Mouse (Mus musculus): ENCODE data around the gene Camsap3.
"Not testable (repeated sequence)": the region's sequence is repeated elsewhere in the genome, so short reads cannot be mapped to it uniquely, and the experiment has no call there.

The Camsap3 gene

GRCm38 (mm10) chr8:3586993-3587390, at the start of gene Camsap3:
TSS of gene Camsap3 (plus strand) at chr8:3587293.
- DNase-seq (ENCODE audit: low spot score) = no peak

DNA sequence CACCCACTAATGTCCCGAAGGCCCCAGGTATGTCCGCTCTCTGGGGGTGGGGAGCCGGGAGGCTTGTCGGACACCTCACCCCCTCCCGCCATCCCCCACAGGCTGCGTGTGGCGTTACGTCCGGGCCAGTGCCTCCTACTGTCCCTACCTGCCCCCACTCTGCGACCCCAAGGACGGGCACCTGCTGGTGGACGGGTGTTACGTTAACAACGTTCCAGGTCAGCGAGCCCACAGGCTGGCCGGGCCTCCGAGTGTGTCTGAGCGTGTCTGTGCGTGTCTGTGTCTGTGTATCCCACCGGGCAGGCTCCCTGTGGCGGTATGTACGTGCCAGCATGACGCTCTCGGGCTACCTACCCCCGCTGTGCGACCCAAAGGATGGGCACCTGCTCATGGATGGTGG, 49.4 kb upstream of the Camsap3 start:
- no peak for DNase-seq (ENCODE audit: low spot score)

GRCm38 (mm10) chr8:3539146-3539545, 47.9 kb upstream of the Camsap3 start:
- no peak for DNase-seq (ENCODE audit: low spot score)

- no peak for DNase-seq (ENCODE audit: low spot score)
Measured at GRCm38 (mm10) chr8:3540076-3540475, 47.0 kb upstream of the Camsap3 start.

DNA sequence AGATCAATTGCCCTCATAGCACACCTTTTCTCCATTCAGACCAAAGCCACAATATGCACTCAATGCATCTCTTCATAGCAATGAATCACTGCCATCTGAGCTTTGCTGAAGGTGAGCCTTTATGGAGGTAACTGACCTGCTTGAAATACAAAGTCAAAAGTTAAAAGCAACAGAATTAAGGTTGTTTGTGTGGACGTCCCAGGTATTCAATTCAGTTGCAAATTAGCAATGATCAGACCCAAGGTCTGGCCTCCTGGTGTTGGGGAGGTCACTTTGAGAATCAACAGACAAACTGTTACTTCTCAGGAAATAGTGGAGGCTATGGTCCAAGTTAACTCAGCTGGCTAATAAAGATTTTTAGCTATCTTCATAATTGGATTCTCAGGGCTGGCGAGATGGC, 40.6 kb upstream of the Camsap3 start:
- DNase-seq (ENCODE audit: low spot score) = no peak

DNA sequence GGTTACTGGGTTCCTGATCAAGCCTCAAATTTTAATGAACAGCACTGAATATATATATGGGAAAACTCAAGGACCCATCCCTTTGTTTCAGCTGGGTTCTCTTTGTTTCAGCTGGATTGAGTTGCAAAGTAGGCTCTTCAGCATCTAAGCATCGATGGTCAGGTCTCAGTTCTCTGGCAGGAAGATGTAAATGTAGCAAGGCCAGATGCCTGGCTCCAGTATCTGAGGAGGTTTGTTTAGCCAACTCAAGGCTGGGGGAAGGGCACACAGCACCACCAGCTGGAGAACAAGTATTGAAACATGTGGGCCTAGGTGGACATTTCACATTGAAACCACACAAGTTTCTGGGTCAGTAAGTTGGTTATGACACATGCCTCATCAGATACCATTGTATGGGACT, 34.9 kb upstream of the Camsap3 start:
- no peak for DNase-seq (ENCODE audit: low spot score)

GRCm38 (mm10) chr8:3556114-3556513, 31.0 kb upstream of the Camsap3 start:
- DNase-seq (ENCODE audit: low spot score) = no peak

DNA sequence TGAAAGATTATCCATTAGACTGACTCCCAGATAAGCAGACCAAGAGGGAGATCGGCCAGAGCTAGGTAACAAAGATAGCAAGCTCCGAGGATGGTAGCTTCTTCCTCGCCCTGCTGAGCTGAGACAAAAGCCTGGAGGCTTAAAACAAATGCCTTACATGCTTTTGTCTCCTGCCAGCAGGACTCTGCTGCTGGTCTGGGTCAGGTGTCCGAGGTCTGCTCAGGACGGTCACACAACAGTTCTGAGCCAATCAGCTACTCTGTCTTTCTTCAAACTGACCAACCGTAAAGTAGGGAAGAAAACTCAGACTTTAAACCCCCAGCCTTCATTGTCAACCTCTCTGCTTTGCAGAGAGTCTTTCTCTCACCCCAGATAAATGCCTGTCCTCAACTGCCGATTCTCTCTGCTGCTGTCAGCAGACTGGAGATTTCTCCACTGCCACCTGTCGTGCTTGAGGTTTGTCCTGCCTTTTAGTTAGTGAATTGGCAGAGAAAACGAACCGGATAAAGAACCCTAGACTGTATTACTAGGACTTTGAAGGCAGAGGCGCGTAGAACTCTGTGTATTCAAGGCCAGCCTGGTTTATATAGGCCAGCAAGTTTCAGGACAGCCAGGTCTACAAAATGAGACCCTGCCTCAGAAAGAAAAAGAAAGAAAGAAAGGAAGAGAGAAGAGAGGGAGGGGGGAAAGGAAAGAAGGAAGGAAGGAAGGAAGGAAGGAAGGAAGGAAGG, 19.3 kb upstream of the Camsap3 start, which contains the start of gene C330021F23Rik:
Gene C330021F23Rik, plus strand, starts transcription at position 350 of the 731 bp plus-strand sequence.
- DNase-seq (ENCODE audit: low spot score) = no peak

DNA sequence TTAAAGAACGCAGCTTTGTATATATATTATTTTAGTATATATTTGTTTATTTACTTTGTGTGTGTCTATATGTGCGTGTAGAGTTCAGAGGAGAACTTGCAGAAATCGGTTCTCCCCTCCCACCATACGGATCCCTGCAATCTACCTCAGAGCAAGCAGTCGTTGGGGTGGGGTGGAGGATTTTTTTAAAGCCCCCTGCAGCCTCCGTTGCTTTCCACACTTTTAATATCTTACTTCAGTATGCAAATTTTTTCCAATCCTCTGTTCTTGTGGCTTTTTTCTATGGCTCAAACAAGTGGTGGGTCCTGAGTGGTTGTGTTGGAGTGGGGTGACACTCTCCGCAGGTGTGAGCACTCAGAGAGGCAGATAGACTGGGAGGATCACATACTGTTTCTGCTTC, 18.7 kb upstream of the Camsap3 start:
- DNase-seq (ENCODE audit: low spot score) = no peak

GRCm38 (mm10) chr8:3569784-3570183, 17.3 kb upstream of the Camsap3 start:
- DNase-seq (ENCODE audit: low spot score) = no peak

DNA sequence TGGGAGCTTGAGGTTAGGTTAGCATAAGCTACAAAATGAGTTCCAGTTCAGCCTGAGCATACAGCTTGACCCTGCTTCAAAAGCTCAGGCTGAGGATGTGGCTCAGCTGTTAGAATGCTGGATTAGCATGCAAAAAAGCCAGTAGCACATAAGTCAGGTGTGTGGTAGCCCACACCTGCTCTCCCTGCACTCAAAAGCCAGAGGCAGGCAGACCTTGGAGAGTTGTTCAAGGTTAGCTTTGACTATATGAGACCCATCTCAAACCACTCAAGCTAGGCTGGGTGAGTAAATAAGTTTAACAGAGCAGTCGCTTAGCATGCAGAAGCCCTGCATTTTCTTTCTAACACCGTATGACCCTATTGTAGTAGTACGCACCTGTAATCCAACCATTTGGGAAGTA, 12.5 kb upstream of the Camsap3 start:
- DNase-seq (ENCODE audit: low spot score) = no peak

DNA sequence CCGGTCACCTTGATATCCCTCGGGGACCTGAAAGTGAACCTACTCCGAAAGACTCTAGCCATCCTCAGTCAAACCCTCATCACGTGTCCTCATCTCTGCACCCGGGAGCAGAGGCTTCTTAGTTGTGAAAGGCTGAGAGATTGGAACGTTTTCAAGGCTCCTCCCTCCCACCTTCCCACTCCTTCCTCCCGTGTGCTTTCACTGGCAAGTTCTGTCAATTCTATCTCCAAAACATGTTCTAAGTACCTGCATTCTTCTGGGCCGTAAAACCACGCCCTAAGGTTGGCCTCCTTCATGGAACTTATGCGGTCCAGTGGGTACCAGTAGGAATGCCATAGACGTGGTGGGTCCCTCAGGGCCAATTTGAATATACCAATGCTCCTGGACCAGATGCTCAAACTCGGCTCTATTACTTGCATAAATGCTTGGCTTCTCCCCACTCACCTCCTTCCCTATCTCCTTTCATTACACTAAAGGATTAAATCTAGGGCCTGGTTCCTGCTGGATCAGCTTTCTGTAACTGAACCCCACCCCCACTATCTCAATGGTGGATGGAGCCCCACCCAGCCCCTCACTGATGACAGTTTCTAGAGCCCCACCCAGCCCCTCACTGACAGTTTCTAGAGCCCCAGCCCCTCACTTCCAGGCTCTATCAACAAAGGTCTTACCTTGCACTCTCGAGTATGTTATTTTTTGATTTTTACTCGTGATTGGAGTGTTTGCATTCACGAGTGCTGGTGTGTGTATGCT, 10.7 kb upstream of the Camsap3 start:
- DNase-seq (ENCODE audit: low spot score) = no peak

DNA sequence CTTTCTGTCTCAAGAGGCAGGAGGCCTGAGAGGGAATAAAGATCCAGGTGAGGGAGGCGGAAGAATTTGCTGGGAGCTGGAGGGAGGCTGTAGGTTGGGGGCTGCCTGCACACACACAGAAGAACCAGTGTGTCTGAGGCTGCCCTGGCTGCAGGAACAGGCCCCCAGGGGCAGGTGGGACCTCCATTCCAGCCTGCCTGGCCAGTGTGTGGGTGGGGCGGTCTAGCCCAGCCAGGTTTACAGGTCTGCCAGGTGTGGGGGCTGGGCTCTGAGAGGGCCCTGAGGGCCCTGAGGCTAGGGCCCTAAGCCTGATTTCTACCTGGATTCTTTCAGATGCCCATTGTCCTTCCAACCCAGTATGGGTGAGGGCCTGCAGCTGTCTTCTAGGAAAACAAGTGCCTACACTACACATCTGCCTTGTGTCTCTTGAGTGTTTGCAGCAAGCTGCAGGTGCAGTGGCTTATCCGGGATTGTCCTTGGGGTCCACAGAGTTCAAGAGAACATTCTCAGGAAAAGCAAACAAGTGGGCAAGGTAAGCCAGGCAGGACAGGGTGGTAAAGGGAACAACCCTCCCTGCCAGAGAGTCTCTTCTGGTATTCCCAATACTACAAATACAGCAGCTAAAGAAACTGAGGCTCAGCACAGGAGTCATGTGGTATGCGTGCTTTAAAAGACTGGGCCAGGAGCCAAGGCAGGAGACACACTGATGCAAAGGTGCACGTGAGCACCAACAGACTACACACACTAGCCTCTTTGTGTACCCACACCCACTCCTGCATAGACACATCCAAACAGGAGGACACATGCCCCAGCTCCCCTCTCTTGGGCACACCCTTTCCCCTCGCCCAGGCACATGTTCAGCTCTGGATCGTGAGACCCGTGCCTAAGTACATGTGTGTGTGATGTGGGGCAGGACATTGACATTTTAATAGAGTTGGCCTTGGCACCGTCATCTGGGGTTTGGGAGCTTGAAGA, 7.4 kb upstream of the Camsap3 start:
- DNase-seq (ENCODE audit: low spot score) = no peak

DNA sequence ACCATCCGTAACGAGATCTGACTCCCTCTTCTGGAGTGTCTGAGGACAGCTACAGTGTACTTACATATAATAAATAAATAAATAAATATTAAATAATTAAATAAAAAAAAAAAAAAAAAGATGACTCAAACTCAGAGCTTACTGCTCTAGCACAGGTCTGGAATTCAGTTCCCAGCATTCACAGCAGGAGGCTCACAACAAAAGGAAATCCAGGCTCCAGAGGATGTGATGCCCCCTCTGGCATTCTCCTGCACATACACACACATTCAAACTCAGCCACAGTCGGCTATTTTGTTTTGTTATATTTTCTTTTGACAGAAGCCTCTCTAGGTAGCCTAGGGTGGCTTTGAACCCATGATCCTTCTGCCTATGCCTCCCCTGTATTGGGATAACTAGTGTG, 5.1 kb upstream of the Camsap3 start:
- not testable (repeated sequence) for DNase-seq (ENCODE audit: low spot score)

GRCm38 (mm10) chr8:3586452-3586851, 641 bp upstream of the Camsap3 start:
- peak; percentile 37 for DNase-seq (ENCODE audit: low spot score)

DNA sequence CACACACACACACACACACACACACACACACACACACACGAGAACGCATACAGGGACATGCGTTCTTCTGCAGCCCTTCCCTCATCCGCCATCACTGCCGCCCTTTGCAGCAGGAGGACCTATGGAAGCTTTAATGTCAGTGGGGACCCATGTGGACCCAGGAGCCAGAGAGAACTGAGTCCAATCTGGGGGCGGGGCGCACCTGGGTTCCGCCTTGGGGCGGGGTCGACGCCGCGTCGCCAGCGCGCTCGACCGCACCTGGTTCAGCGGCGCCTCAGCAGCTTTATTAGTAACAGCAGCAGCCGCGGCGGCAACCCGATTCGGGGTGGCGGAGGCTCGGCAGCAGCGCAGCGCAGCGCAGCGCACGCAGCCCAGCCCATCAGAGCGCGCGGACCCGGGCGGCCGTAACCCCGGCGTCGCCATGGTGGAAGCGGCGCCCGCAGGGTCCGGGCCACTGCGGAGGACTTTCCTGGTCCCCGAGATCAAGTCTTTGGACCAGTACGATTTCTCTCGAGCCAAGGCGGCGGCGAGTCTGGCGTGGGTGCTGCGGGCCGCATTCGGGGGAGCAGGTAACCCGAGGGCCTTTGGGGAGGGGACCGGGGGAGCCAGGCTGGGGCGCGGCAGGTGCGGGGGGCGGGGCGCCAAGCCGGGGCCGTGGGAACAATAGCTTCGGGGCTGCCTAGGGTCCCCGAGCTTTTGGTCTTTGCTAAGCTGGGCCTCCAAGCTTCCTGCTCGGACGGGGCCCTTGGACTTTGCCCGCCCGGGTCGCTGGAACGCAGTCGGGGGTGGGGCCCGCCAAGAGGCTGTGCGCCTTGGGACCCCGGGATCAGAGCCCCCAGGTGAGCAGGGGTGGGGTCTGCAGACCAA, 531 bp downstream of the Camsap3 start:
- DNase-seq (ENCODE audit: low spot score) = peak; percentile 48

DNA sequence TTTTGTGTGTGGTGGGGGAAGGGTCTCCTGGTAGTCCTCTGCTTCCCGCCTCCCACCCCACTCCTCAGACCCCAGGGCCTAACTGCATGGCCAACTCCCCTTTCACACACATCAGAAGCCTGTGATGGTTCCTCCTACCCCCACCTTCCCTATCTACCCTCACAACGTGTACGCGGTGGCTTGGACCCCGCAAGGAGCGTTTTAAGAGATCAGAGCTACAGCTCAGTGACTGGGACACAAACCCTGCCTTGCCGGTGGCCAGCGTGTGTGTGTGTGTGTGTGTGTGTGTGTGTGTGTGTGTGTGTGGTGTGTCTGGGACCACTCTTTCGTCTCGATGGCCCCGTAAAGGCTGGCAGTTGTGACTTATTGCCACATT, 1.2 kb downstream of the Camsap3 start:
- DNase-seq (ENCODE audit: low spot score) = no peak

GRCm38 (mm10) chr8:3593470-3593869, 6.4 kb downstream of the Camsap3 start:
- no peak for DNase-seq (ENCODE audit: low spot score)

DNA sequence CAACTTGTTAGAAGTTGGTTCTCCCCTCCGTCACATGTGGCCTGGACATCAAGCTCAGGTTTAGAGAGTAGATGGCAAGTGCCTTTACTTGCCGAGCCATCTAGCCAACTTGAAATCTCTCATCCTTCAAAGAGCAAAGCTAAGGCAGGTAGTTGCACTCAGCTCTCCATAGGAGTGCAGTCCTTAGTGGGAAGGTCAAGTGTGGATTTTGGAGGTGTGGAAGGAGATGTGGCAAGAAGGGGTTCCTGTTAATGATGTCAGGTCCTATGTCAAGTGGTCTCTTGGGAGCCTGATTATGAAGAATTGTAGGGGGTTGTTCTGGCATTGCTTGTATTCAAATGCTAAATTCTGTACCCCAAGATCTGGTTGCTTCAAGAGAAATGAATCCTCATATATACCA, 7.4 kb downstream of the Camsap3 start:
- no peak for DNase-seq (ENCODE audit: low spot score)

GRCm38 (mm10) chr8:3598054-3598453, 11.0 kb downstream of the Camsap3 start:
- no peak for DNase-seq (ENCODE audit: low spot score)

DNA sequence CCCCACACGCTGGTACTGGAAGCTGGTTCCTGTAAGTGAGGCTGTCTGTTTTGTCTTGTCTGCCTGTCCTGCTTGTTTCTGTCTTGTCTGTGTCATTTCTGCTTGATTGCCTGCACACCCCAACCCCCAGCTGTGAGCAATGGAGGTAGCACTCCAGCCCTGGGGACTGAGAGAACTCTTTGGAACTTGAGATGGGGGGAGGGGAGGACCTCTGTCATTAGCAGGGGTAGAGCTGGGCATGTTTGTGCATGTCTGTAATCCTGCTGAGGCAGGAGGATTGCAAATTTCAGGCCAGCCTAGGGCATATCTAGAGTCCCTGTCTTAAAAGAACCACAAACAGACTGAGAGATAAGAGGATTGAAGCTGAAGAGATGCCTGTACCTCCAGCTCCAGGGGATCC, 12.1 kb downstream of the Camsap3 start:
- DNase-seq (ENCODE audit: low spot score) = no peak

All from c-Kit-positive CD71-positive TER-119-positive erythroid progenitor cells, embryonic 14.5 days (primary cell).